Mouse (Mus musculus): ENCODE data around the gene C2cd3. TPM values are rescaled to one million over a fixed set of nuclear protein-coding genes. Genes with fewer than 3 reads are reported as not detected.
"Not testable (repeated sequence)": the region's sequence is repeated elsewhere in the genome, so short reads cannot be mapped to it uniquely, and the experiment has no call there.

Gene C2cd3
- polyA plus RNA-seq, 1 experiment from 2014 or later = 20.1 TPM

DNA sequence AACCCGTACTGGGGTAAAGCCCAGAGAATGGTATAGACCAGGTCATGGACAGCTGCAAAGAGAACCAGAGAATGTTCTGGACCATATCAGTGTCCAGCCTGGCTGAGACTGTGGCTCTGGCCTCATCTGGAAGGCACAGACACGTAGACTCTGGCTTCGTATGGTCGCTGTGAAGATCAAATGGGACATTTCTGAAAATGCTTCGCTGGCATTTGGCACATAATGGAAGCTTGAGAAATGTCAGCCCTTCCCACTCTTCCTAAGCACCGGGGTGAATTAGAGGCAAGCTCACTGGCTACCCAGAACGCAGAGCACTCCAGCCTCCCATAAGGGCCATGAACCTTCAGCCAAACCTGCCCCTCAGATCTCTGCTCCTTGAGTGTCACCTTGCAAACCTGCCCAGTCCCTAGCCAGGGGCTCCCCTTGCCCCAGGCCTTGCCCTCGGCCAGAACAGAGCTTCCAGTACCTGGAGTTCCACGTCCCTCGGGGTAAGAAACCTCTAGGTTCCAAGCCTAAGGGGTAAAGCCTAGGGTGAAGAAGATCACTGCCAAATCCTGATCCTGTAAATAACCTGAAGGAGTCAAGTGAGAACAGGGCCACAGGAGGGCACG, 98.9 kb downstream of the C2cd3 start:
- H3K9me3 ChIP-seq (replicated peaks) = no peaks in the 10 kb centered on the region
- H3K4me3 ChIP-seq = no peak overlapping the region
- peaks cover 12% of the 10 kb centered on the region for H3K36me3 ChIP-seq
- no peak for ATAC-seq (ENCODE audit: insufficient number of reproducible peaks, low FRiP score)
- H3K9ac ChIP-seq = no peak overlapping the region
- H3K4me2 ChIP-seq = no peak overlapping the region
- no peak overlapping the region for H3K27ac ChIP-seq (ENCODE audit: poor library complexity, severe bottlenecking)
- H3K27me3 ChIP-seq (replicated peaks) = no peaks in the 10 kb centered on the region
- 89% methylated on average over 11 of the region's 11 CpGs for WGBS
- peaks cover 53% of the 10 kb centered on the region for H3K4me1 ChIP-seq (replicated peaks)

DNA sequence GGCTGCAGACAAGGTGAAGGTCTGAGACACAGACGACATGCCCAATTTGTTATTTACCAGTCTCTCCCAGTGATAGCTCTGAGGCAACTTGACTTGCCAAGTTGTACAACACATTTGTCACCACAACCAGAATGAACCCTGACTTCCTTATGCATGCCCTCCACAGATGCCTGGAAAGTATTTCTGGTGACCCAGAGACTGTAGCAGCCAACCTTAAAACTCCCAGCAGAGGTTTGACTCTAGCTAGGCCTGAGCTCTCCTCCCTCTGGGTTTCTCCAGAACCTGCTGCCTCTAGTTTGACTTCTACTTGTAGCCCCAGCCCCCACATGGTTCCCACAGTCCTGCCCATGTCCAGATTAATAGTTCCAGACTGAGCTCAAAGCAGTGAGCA, 99.4 kb downstream of the C2cd3 start:
- H3K27ac ChIP-seq (ENCODE audit: poor library complexity, severe bottlenecking) = no peak overlapping the region
- WGBS = 91% methylated on average over 1 of the region's 1 CpGs
- H3K27me3 ChIP-seq (replicated peaks) = no peaks in the 10 kb centered on the region
- no peak overlapping the region for H3K4me2 ChIP-seq
- no peaks in the 10 kb centered on the region for H3K9me3 ChIP-seq (replicated peaks)
- ATAC-seq (ENCODE audit: insufficient number of reproducible peaks, low FRiP score) = no peak
- H3K9ac ChIP-seq = no peak overlapping the region
- H3K36me3 ChIP-seq = peaks cover 12% of the 10 kb centered on the region
- H3K4me3 ChIP-seq = no peak overlapping the region
- H3K4me1 ChIP-seq (replicated peaks) = peaks cover 48% of the 10 kb centered on the region

DNA sequence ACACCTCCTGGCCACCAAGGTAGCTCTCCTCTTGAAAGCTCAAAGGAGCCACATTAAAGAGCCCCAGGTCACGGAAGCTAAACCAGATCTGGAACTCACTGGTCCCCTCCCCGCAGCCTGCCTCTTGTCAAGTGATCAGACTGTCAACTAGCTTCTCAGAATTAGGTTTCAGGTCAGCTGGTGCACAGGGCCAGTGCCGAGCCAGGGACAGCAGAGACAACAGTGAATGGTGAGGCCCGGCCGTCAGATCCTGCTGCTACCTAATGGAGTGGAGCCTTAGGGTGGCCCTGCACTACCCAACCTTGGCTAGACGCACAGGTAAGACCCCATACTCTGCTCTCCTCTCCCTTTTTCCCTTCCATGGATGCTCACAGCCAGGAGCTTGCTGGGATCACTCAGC, 100.7 kb downstream of the C2cd3 start, which contains the start of gene Ucp3:
Ucp3 (plus strand) TSS at position 214 of the 400 bp plus-strand sequence.
- no peaks in the 10 kb centered on the region for H3K9me3 ChIP-seq (replicated peaks)
- no peaks in the 10 kb centered on the region for H3K27me3 ChIP-seq (replicated peaks)
- WGBS = 57% methylated on average over 6 of the region's 6 CpGs
- no peak within 1 kb of the TSS for H3K27ac ChIP-seq (ENCODE audit: poor library complexity, severe bottlenecking)
- no peak within 1 kb of the TSS for H3K4me2 ChIP-seq
- peaks cover 12% of the 10 kb centered on the region for H3K36me3 ChIP-seq
- H3K4me1 ChIP-seq (replicated peaks) = peaks cover 41% of the 10 kb centered on the region
- no peak within 1 kb of the TSS for H3K4me3 ChIP-seq
- no peak for ATAC-seq (ENCODE audit: insufficient number of reproducible peaks, low FRiP score)
- no peak within 1 kb of the TSS for H3K9ac ChIP-seq

DNA sequence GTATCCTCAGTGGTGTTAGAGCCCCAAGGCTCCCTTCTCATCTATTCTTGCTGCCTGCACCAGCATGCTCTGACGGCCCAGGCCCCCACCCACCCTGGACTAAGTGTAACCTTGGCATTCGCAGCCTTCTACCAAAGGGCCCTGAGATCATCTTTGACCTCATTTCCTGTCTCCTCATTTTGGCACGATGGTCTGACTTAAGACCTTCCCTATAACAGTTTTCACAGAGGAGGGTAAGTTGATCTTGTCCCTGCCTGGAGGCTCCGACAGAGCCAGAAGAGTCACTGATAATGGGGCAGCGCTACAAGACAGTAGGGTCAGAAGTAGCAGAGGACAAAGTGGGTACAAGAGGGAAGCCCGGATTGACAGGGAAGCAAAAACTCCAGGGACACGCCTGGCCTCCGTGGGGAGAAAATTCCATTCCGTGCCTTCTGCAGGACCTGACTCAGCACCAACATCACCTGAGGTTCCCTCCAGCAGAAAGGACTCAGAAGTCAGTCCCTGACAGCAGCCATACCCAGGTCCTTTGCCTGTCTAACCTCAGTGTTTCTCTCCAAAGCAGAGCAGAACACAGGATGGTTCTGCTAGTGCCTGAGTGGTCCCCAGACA, 101.9 kb downstream of the C2cd3 start:
- 52% methylated on average over 9 of the region's 9 CpGs for WGBS
- ATAC-seq (ENCODE audit: insufficient number of reproducible peaks, low FRiP score) = no peak
- peaks cover 12% of the 10 kb centered on the region for H3K36me3 ChIP-seq

DNA sequence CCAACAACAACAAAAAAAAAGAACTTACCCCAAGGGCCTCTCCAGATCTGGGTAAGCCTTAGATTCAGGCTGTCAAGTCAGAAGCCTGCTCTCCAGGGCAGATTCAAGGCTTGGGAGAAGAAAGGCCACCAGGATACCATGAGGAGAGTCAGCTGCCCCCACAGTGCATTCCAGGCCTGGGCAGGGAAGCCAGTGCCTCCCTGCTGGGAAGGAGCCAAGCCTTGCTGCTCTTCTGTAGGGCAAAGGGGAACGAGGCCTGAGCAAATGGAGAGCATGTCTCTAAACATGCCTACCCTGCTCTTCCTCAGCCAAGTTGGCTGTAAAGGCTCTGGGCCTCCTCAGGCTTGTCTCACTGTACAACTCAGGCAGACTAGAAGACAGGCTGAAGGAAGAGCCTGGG, 102.6 kb downstream of the C2cd3 start:
- no peak overlapping the region for H3K4me3 ChIP-seq
- no peak for ATAC-seq (ENCODE audit: insufficient number of reproducible peaks, low FRiP score)
- no peak overlapping the region for H3K4me2 ChIP-seq
- 0 out of 2 replicates have a peak, but pooled peaks cover 9% of the 10 kb centered on the region for H3K27me3 ChIP-seq (replicated peaks)
- 10% methylated on average over 1 of the region's 1 CpGs for WGBS
- peaks cover 7% of the 10 kb centered on the region for H3K36me3 ChIP-seq
- H3K4me1 ChIP-seq (replicated peaks) = peaks cover 26% of the 10 kb centered on the region
- H3K9ac ChIP-seq = no peak overlapping the region
- H3K9me3 ChIP-seq (replicated peaks) = no peaks in the 10 kb centered on the region
- no peak overlapping the region for H3K27ac ChIP-seq (ENCODE audit: poor library complexity, severe bottlenecking)

More for the DNA sequence above, 101.9 kb downstream of the C2cd3 start:
- H3K9me3 ChIP-seq (replicated peaks) = no peaks in the 10 kb centered on the region
- H3K9ac ChIP-seq = no peak overlapping the region
- H3K27ac ChIP-seq (ENCODE audit: poor library complexity, severe bottlenecking) = no peak overlapping the region
- 0 out of 2 replicates have a peak, but pooled peaks cover 3% of the 10 kb centered on the region for H3K27me3 ChIP-seq (replicated peaks)
- H3K4me2 ChIP-seq = no peak overlapping the region
- H3K4me1 ChIP-seq (replicated peaks) = peaks cover 33% of the 10 kb centered on the region
- H3K4me3 ChIP-seq = no peak overlapping the region

DNA sequence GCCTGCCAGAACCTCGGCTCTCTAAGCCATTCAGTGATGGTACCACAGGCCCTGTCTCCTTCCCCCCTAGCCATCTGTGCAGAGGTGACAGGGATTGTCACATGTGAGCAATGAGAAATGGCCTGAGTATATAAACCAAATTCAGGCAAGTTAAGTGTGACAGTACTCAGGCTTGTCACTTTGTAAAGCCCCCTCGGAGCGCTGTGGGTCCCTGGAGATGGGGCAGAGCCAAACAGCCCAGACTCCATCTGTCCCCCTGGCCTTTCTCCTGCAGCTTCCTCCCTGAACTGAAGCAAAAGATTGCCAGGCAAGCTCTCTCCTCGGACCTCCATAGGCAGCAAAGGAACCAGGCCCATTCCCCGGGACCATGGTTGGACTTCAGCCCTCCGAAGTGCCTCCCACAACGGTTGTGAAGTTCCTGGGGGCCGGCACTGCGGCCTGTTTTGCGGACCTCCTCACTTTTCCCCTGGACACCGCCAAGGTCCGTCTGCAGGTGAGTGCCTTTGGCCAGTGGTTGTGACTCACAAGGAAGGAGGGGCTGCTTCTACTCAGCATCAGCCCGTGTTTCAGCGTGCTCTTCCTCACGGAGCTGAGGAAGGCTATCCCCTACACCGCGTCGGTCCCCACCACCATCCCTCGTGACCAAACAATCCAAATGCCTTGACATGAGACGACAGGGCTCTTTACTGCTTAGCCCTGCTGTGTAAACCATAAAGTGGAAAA, 107.2 kb downstream of the C2cd3 start:
- no peak overlapping the region for H3K27ac ChIP-seq (ENCODE audit: poor library complexity, severe bottlenecking)

DNA sequence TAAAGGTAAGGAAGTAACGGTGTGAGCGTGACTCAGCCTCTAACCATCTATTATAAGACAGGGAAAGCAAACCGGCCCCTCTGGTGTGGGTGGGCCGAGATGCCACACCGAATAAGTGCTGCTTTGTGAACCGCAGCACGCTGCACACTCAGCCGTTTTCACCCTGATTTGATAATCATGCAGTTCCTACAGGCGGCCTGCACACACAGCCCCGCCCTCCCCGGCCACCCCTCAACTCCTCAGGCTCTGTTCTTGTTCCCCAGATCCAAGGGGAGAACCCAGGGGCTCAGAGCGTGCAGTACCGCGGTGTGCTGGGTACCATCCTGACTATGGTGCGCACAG, 107.8 kb downstream of the C2cd3 start:
- Histone ChIP-seq H3K4me2 (peak overlapping the region; percentile 21; the same call in 1 of the 2 replicates), H3K4me3 (no peak overlapping the region), H3K36me3 (no peaks in the 10 kb centered on the region), H3K27ac (ENCODE audit: poor library complexity, severe bottlenecking) (no peak overlapping the region), H3K4me1 (replicated peaks) (peaks cover 3% of the 10 kb centered on the region), H3K27me3 (replicated peaks) (peaks cover 12% of the 10 kb centered on the region; the same call in 1 of the 2 replicates), H3K9me3 (replicated peaks) (no peaks in the 10 kb centered on the region), H3K9ac (0 out of 2 replicates have a peak overlapping the region, but pooled peaks have one; percentile 48)
- peak; percentile 39; the same call in 1 of the 2 replicates for ATAC-seq (ENCODE audit: insufficient number of reproducible peaks, low FRiP score)
- 56% methylated on average over 15 of the region's 15 CpGs for WGBS

More for the DNA sequence above, 107.2 kb downstream of the C2cd3 start:
- ATAC-seq (ENCODE audit: insufficient number of reproducible peaks, low FRiP score) = no peak
- Histone ChIP-seq H3K27me3 (replicated peaks) (peaks cover 12% of the 10 kb centered on the region; the same call in 1 of the 2 replicates), H3K9me3 (replicated peaks) (no peaks in the 10 kb centered on the region), H3K36me3 (no peaks in the 10 kb centered on the region), H3K4me3 (no peak overlapping the region), H3K9ac (no peak overlapping the region), H3K4me1 (replicated peaks) (peaks cover 6% of the 10 kb centered on the region), H3K4me2 (no peak overlapping the region)
- WGBS = 75% methylated on average over 20 of the region's 20 CpGs

DNA sequence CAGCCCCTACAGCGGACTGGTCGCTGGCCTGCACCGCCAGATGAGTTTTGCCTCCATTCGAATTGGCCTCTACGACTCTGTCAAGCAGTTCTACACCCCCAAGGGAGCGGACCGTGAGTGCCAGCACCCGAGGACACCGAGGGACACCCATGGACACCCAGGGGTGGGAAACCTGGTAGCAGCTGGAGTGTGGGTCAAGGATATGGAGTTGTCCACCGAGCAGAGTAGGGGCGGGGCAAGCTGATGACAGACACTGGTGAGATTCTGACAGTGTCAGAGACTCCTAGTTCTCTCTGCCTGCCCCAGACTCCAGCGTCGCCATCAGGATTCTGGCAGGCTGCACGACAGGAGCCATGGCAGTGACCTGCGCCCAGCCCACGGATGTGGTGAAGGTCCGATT, 108.1 kb downstream of the C2cd3 start:
- Histone ChIP-seq H3K4me3 (no peak overlapping the region), H3K27me3 (replicated peaks) (peaks cover 12% of the 10 kb centered on the region; the same call in 1 of the 2 replicates), H3K9me3 (replicated peaks) (no peaks in the 10 kb centered on the region), H3K27ac (ENCODE audit: poor library complexity, severe bottlenecking) (no peak overlapping the region), H3K36me3 (no peaks in the 10 kb centered on the region), H3K9ac (0 out of 2 replicates have a peak overlapping the region, but pooled peaks have one; percentile 48), H3K4me1 (replicated peaks) (no peaks in the 10 kb centered on the region; the same call in 1 of the 2 replicates), H3K4me2 (peak overlapping the region; percentile 21; the same call in 1 of the 2 replicates)
- WGBS = 71% methylated on average over 17 of the region's 17 CpGs
- ATAC-seq (ENCODE audit: insufficient number of reproducible peaks, low FRiP score) = 0 out of 2 replicates have a peak, but pooled peaks have one; percentile 45

DNA sequence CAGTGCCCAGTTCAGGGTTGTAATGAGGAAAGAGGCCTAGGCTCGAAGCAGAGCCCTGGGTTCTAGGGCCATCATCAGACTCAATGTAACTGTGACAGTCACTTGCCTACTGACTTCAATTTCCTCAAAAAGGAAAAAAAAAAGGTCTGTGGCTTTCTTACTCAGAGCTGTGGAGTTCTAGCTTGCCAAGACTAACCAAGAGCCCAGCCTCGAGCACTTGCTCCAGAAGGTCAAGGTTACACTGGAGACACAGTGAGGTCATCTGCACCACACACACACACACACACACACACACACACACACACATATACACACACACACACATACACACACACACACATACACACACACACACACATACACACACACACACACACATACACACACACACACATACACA, 110.0 kb downstream of the C2cd3 start:
- H3K9me3 ChIP-seq (replicated peaks); H3K9ac ChIP-seq; ATAC-seq (ENCODE audit: insufficient number of reproducible peaks, low FRiP score); H3K4me1 ChIP-seq (replicated peaks); H3K4me2 ChIP-seq; H3K36me3 ChIP-seq; H3K4me3 ChIP-seq; H3K27ac ChIP-seq (ENCODE audit: poor library complexity, severe bottlenecking): not testable (repeated sequence)
- H3K27me3 ChIP-seq (replicated peaks) = peaks cover 12% of the 10 kb centered on the region; the same call in 1 of the 2 replicates
- WGBS = 76% methylated on average over 2 of the region's 2 CpGs

DNA sequence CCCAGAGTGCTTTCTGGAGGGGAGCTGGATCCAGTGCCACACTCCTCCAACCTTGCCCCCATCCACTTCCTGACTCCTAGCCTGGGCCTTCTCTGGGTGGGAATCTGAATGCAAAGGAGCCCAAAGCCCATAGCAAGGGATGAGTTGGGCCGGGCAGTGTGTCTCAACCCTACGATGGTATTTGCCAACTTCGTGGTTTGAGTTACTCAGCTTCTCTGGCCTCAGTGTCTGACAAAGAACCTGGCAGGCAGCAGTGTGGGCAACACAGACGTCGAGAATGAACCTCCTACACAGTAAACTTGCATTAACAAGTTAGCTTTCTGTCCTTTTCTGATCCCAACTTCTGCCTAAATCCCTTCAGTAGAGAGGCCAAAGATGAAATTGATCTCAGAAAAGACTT, 112.5 kb downstream of the C2cd3 start:
- ATAC-seq (ENCODE audit: insufficient number of reproducible peaks, low FRiP score) = no peak
- WGBS = 81% methylated on average over 5 of the region's 5 CpGs
- H3K4me2 ChIP-seq = no peak overlapping the region
- no peaks in the 10 kb centered on the region for H3K9me3 ChIP-seq (replicated peaks)
- H3K36me3 ChIP-seq = no peaks in the 10 kb centered on the region
- H3K4me1 ChIP-seq (replicated peaks) = peaks cover 7% of the 10 kb centered on the region
- no peak overlapping the region for H3K9ac ChIP-seq
- peaks cover 4% of the 10 kb centered on the region; the same call in 1 of the 2 replicates for H3K27me3 ChIP-seq (replicated peaks)
- H3K27ac ChIP-seq (ENCODE audit: poor library complexity, severe bottlenecking) = no peak overlapping the region
- H3K4me3 ChIP-seq = no peak overlapping the region

DNA sequence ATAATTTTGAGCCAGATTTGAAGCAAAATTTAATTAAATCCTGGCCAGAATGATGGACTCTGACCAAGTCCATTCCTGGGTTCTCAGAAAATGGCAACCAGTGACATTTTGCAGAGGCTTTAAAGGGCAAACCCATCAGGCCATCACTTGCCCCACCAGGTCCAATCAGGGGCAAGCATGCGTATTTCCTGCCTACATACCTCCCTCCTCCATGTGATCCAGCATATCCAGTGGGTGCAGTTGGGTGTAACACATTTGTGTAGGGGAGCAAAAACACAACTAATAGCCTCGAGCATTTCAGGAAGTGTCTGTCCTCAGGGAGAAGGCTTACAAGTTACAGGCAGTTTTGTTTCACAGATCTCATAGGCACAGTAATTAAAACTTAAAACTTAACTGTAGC, 115.3 kb downstream of the C2cd3 start:
- Histone ChIP-seq H3K9ac (no peak overlapping the region), H3K4me3 (no peak overlapping the region), H3K4me1 (replicated peaks) (peaks cover 9% of the 10 kb centered on the region), H3K36me3 (no peaks in the 10 kb centered on the region), H3K9me3 (replicated peaks) (no peaks in the 10 kb centered on the region), H3K27me3 (replicated peaks) (no peaks in the 10 kb centered on the region), H3K4me2 (no peak overlapping the region), H3K27ac (ENCODE audit: poor library complexity, severe bottlenecking) (no peak overlapping the region)
- 60% methylated on average over 2 of the region's 2 CpGs for WGBS
- no peak for ATAC-seq (ENCODE audit: insufficient number of reproducible peaks, low FRiP score)
